In the genomic region with DNA sequence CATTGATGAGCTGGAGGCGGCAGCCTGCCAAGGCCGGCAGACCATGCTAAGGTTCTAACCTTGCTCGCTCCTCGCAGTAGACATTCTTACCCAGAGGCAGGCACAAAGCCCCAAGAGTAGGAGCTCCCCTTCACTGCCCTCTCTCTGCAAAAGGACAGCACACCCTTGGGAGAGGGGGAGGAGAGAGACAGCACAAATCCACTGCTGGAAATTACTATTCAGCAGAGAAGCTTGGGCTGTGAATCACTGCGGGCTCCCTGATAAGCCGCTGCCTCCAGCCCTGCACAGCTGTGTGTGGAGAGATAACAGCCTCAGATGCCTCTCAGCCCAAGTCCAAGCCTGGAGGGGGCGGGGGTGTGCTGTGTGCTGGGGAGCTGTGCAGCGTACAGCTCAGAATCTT, we compare ENCODE assay signal across 10 mouse cellular contexts. TPM values are rescaled to one million over a fixed set of nuclear protein-coding genes. Genes with fewer than 3 reads are reported as not detected.
DNase-seq lines count a peak whose midpoint lies in the region; ATAC-seq and TF ChIP-seq lines count a peak whose summit lies in the region.
"Had no signal": no experiment of that assay in that cellular context is flagged by ENCODE, and none has a peak within 500 bp of the region (broad histone marks: within the 10 kb centered on the region; RNA-seq: fewer than 3 reads in every experiment).

No protein-coding gene starts in this region.

- H3K27ac ChIP-seq in lung, embryonic 15.5 days = no peak overlapping the region
- no peak overlapping the region for H3K27ac ChIP-seq in embryonic facial prominence, embryonic 10.5 days (replicated peaks)
- H3K27ac ChIP-seq in heart, embryonic 14.5 days (replicated peaks in 1 of 2; ENCODE audit: control insufficient read depth in 1 of 2, insufficient read depth in 1 of 2, low read depth in 2 of 2, low read length in 2 of 2) = peak overlapping the region; percentile 83
- peak overlapping the region; percentile 77 for H3K27ac ChIP-seq in midbrain, embryonic 15.5 days
- no peak overlapping the region for H3K27ac ChIP-seq in stomach, postnatal 0 days (replicated peaks)
- no peak overlapping the region for H3K27ac ChIP-seq in gastrocnemius, adult 2 months

- TF ChIP-seq EP300 in stomach, postnatal 0 days (optimal IDR thresholded peaks at IDR 0.05) = no peak

- no peaks in the 10 kb centered on the region for H3K36me3 ChIP-seq in lung, embryonic 15.5 days
- no peaks in the 10 kb centered on the region for H3K36me3 ChIP-seq in embryonic facial prominence, embryonic 10.5 days (replicated peaks)
- no peaks in the 10 kb centered on the region for H3K36me3 ChIP-seq in heart, embryonic 14.5 days (ENCODE audit: control insufficient read depth, insufficient read depth, low read length)
- no peaks in the 10 kb centered on the region for H3K36me3 ChIP-seq in midbrain, embryonic 15.5 days (replicated peaks)
- no peaks in the 10 kb centered on the region for H3K36me3 ChIP-seq in stomach, postnatal 0 days (ENCODE audit: control insufficient read depth, insufficient read depth, low read length)

- H3K9me3 ChIP-seq in lung, embryonic 15.5 days = no peaks in the 10 kb centered on the region
- H3K9me3 ChIP-seq in embryonic facial prominence, embryonic 10.5 days = no peaks in the 10 kb centered on the region
- H3K9me3 ChIP-seq in heart, embryonic 14.5 days (ENCODE audit: control insufficient read depth, low read length) = no peaks in the 10 kb centered on the region
- H3K9me3 ChIP-seq in midbrain, embryonic 15.5 days = no peaks in the 10 kb centered on the region
- H3K9me3 ChIP-seq in stomach, postnatal 0 days (ENCODE audit: control insufficient read depth, low read length) = no peaks in the 10 kb centered on the region

- no peak for DNase-seq in lung, postnatal 14 days
- peak; percentile 28 for DNase-seq in embryonic facial prominence, embryonic 10.5 days (ENCODE audit: low spot score)
- DNase-seq in kidney, postnatal 4 days = peak; percentile 71 to 78
- peak; percentile 75 for DNase-seq in stomach, postnatal 0 days (ENCODE audit: low spot score)
- no peak for DNase-seq in gastrocnemius, adult 2 months

- intact Hi-C loops in gastrocnemius, adult 2 months (cut with DNase I) = no loop called here

- peaks cover 34% of the 10 kb centered on the region for H3K4me1 ChIP-seq in lung, embryonic 15.5 days
- H3K4me1 ChIP-seq in embryonic facial prominence, embryonic 10.5 days = peaks cover 47% of the 10 kb centered on the region
- peaks cover 29 to 49% of the 10 kb centered on the region in 2 experiments for H3K4me1 ChIP-seq in heart, embryonic 14.5 days (ENCODE audit: control insufficient read depth in 2 of 2, insufficient read depth in 2 of 2, low read length in 2 of 2)
- peaks cover 56% of the 10 kb centered on the region for H3K4me1 ChIP-seq in midbrain, embryonic 15.5 days
- H3K4me1 ChIP-seq in stomach, postnatal 0 days (replicated peaks; ENCODE audit: control insufficient read depth, insufficient read depth) = 0 out of 2 replicates have a peak, but pooled peaks cover 7% of the 10 kb centered on the region

- TF ChIP-seq CTCF in stomach, postnatal 0 days (IDR thresholded peaks at IDR 0.05; ENCODE audit: low read depth) = no peak
- no peak for TF ChIP-seq CTCF in gastrocnemius, adult 2 months (IDR thresholded peaks at IDR 0.05)

- no peak overlapping the region for H3K9ac ChIP-seq in lung, embryonic 15.5 days
- H3K9ac ChIP-seq in heart, embryonic 14.5 days (ENCODE audit: low read length) = peak overlapping the region; percentile 64
- no peak overlapping the region for H3K9ac ChIP-seq in midbrain, embryonic 15.5 days
- H3K9ac ChIP-seq in stomach, postnatal 0 days (ENCODE audit: low read length) = no peak overlapping the region

- peaks cover 60% of the 10 kb centered on the region for H3K27me3 ChIP-seq in lung, embryonic 15.5 days
- H3K27me3 ChIP-seq in embryonic facial prominence, embryonic 10.5 days (replicated peaks; ENCODE audit: low read depth, poor library complexity, severe bottlenecking) = peaks cover 70% of the 10 kb centered on the region
- H3K27me3 ChIP-seq in heart, embryonic 14.5 days (ENCODE audit: control insufficient read depth, insufficient read depth, low read length) = peaks cover 38% of the 10 kb centered on the region
- H3K27me3 ChIP-seq in midbrain, embryonic 15.5 days (replicated peaks) = peaks cover 31% of the 10 kb centered on the region
- H3K27me3 ChIP-seq in stomach, postnatal 0 days (ENCODE audit: control insufficient read depth, insufficient read depth, low read length) = peaks cover 9% of the 10 kb centered on the region
- H3K27me3 ChIP-seq: CH12.LX had no signal

- H3K4me2 ChIP-seq in lung, embryonic 15.5 days = 0 out of 2 replicates have a peak overlapping the region, but pooled peaks have one; percentile 20
- H3K4me2 ChIP-seq in heart, embryonic 14.5 days (ENCODE audit: low read length) = peak overlapping the region; percentile 98
- peak overlapping the region; percentile 98 for H3K4me2 ChIP-seq in midbrain, embryonic 15.5 days
- H3K4me2 ChIP-seq in stomach, postnatal 0 days (replicated peaks; ENCODE audit: low read depth) = no peak overlapping the region

- WGBS in lung, embryonic 15.5 days = under 1% methylated on average over 8 of the region's 8 CpGs
- WGBS in embryonic facial prominence, embryonic 10.5 days = 12% methylated on average over 8 of the region's 8 CpGs
- 3% methylated on average over 8 of the region's 8 CpGs for WGBS in heart, embryonic 14.5 days
- 5% methylated on average over 8 of the region's 8 CpGs for WGBS in midbrain, embryonic 15.5 days
- 8% methylated on average over 8 of the region's 8 CpGs for WGBS in stomach, postnatal 0 days

- peak; percentile 69 for ATAC-seq in lung, embryonic 15.5 days (ENCODE audit: borderline replicate concordance, extremely low read depth, low FRiP score, low TSS enrichment)
- ATAC-seq in heart, embryonic 14.5 days (ENCODE audit: insufficient number of reproducible peaks, insufficient read depth, low FRiP score, low read depth) = peak; percentile 89
- peak; percentile 92 for ATAC-seq in midbrain, embryonic 15.5 days (replicated peaks)
- ATAC-seq in stomach, postnatal 0 days (ENCODE audit: low FRiP score, low TSS enrichment) = peak; percentile 74

- no peak overlapping the region for H3K4me3 ChIP-seq in lung, embryonic 15.5 days
- H3K4me3 ChIP-seq in embryonic facial prominence, embryonic 10.5 days = no peak overlapping the region
- peak overlapping the region; percentile 10 to 12; a peak in 2 of 4 replicates for H3K4me3 ChIP-seq in heart, embryonic 14.5 days (ENCODE audit: control insufficient read depth in 1 of 2, insufficient read depth in 1 of 2, low read depth in 1 of 2, low read length in 2 of 2)
- peak overlapping the region; percentile 7 for H3K4me3 ChIP-seq in midbrain, embryonic 15.5 days
- no peak overlapping the region for H3K4me3 ChIP-seq in stomach, postnatal 0 days (ENCODE audit: low read depth, low read length)
- H3K4me3 ChIP-seq in gastrocnemius, adult 2 months = no peak overlapping the region

RNA-seq across cellular contexts. Expression of gene Rpp25, which starts 1.9 kb away (rescaled TPM):
- polyA plus RNA-seq in lung, embryonic 15.5 days (2015; fragmentation: Nextera tagmentation; extraction: Ambion mirVana) = 2.2 and 2.9 TPM in 2 replicates
- 1.6 and 1.7 TPM in 2 replicates for polyA plus RNA-seq in embryonic facial prominence, embryonic 10.5 days (2016; fragmentation: Nextera tagmentation; extraction: Ambion mirVana)
- 13.1 and 15.2 TPM in 2 replicates for polyA plus RNA-seq in heart, embryonic 14.5 days (2014; fragmentation: Nextera tagmentation; extraction: Ambion mirVana)
- polyA plus RNA-seq in midbrain, embryonic 15.5 days (2015; fragmentation: Nextera tagmentation; extraction: Ambion mirVana) = 29.4 TPM in 2 replicates
- polyA plus RNA-seq in stomach, postnatal 0 days (2015; fragmentation: Nextera tagmentation; extraction: Ambion mirVana) = 24.3 and 26.5 TPM in 2 replicates
- total RNA-seq in gastrocnemius, adult 2 months (2021) = not detected
- total RNA-seq: neutrophil, adult 5-6 weeks had no signal

RNA-seq across cellular contexts. Expression of gene Cox5a, which starts 15.4 kb away (rescaled TPM):
- polyA plus RNA-seq in lung, embryonic 15.5 days (2015; fragmentation: Nextera tagmentation; extraction: Ambion mirVana) = 516 and 522 TPM in 2 replicates
- 664 and 702 TPM in 2 replicates for polyA plus RNA-seq in embryonic facial prominence, embryonic 10.5 days (2016; fragmentation: Nextera tagmentation; extraction: Ambion mirVana)
- 1,689 and 1,756 TPM in 2 replicates for polyA plus RNA-seq in heart, embryonic 14.5 days (2014; fragmentation: Nextera tagmentation; extraction: Ambion mirVana)
- polyA plus RNA-seq in midbrain, embryonic 15.5 days (2015; fragmentation: Nextera tagmentation; extraction: Ambion mirVana) = 715 and 767 TPM in 2 replicates
- polyA plus RNA-seq in stomach, postnatal 0 days (2015; fragmentation: Nextera tagmentation; extraction: Ambion mirVana) = 991 and 1,062 TPM in 2 replicates
- 1,000 to 10,000 TPM; 1,176 to 1,655 TPM for total RNA-seq in gastrocnemius, adult 2 months (2021)

RNA-seq across cellular contexts. Expression of gene Fam219b, which starts 31.6 kb away (rescaled TPM):
- 23.1 and 23.2 TPM in 2 replicates for polyA plus RNA-seq in lung, embryonic 15.5 days (2015; fragmentation: Nextera tagmentation; extraction: Ambion mirVana)
- polyA plus RNA-seq in embryonic facial prominence, embryonic 10.5 days (2016; fragmentation: Nextera tagmentation; extraction: Ambion mirVana) = 17.1 and 17.7 TPM in 2 replicates
- 11.1 and 13.3 TPM in 2 replicates for polyA plus RNA-seq in heart, embryonic 14.5 days (2014; fragmentation: Nextera tagmentation; extraction: Ambion mirVana)
- 27.7 and 28.2 TPM in 2 replicates for polyA plus RNA-seq in midbrain, embryonic 15.5 days (2015; fragmentation: Nextera tagmentation; extraction: Ambion mirVana)
- 12.4 and 13.0 TPM in 2 replicates for polyA plus RNA-seq in stomach, postnatal 0 days (2015; fragmentation: Nextera tagmentation; extraction: Ambion mirVana)
- 1 to 10 TPM; 5.9 TPM for total RNA-seq in gastrocnemius, adult 2 months (2021)

RNA-seq across cellular contexts. Expression of gene Scamp5, which starts 37.8 kb away (rescaled TPM):
- polyA plus RNA-seq in lung, embryonic 15.5 days (2015; fragmentation: Nextera tagmentation; extraction: Ambion mirVana) = 6.3 and 6.9 TPM in 2 replicates
- 9.3 and 9.6 TPM in 2 replicates for polyA plus RNA-seq in embryonic facial prominence, embryonic 10.5 days (2016; fragmentation: Nextera tagmentation; extraction: Ambion mirVana)
- 4.5 and 6.2 TPM in 2 replicates for polyA plus RNA-seq in heart, embryonic 14.5 days (2014; fragmentation: Nextera tagmentation; extraction: Ambion mirVana)
- 153 and 155 TPM in 2 replicates for polyA plus RNA-seq in midbrain, embryonic 15.5 days (2015; fragmentation: Nextera tagmentation; extraction: Ambion mirVana)
- polyA plus RNA-seq in stomach, postnatal 0 days (2015; fragmentation: Nextera tagmentation; extraction: Ambion mirVana) = 42.4 and 48.7 TPM in 2 replicates
- total RNA-seq in gastrocnemius, adult 2 months (2021) = under 1 TPM; 0.82 to 0.95 TPM
- total RNA-seq: neutrophil, adult 5-6 weeks had no signal

RNA-seq across cellular contexts. Expression of gene Mpi, which starts 46.9 kb away (rescaled TPM):
- 39.8 and 46.3 TPM in 2 replicates for polyA plus RNA-seq in lung, embryonic 15.5 days (2015; fragmentation: Nextera tagmentation; extraction: Ambion mirVana)
- polyA plus RNA-seq in embryonic facial prominence, embryonic 10.5 days (2016; fragmentation: Nextera tagmentation; extraction: Ambion mirVana) = 58.7 and 61.7 TPM in 2 replicates
- polyA plus RNA-seq in heart, embryonic 14.5 days (2014; fragmentation: Nextera tagmentation; extraction: Ambion mirVana) = 69.2 and 74.3 TPM in 2 replicates
- polyA plus RNA-seq in midbrain, embryonic 15.5 days (2015; fragmentation: Nextera tagmentation; extraction: Ambion mirVana) = 81.2 and 82.9 TPM in 2 replicates
- polyA plus RNA-seq in stomach, postnatal 0 days (2015; fragmentation: Nextera tagmentation; extraction: Ambion mirVana) = 24.6 and 26.1 TPM in 2 replicates
- total RNA-seq in gastrocnemius, adult 2 months (2021) = 10 to 100 TPM; 67.6 to 97.7 TPM

Comparison
In these comparisons a context has a peak if more than half of its experiments do, and no peak if none do; other contexts are left out.
1. H3K27ac ChIP-seq: peak in heart, embryonic 14.5 days (2 of 2) and midbrain, embryonic 15.5 days (single experiment); none in lung, embryonic 15.5 days (single experiment), embryonic facial prominence, embryonic 10.5 days (single experiment), stomach, postnatal 0 days (single experiment) and gastrocnemius, adult 2 months (single experiment).
2. H3K4me3 ChIP-seq: peak in heart, embryonic 14.5 days (2 of 2) and midbrain, embryonic 15.5 days (single experiment); none in lung, embryonic 15.5 days (single experiment), embryonic facial prominence, embryonic 10.5 days (single experiment), stomach, postnatal 0 days (single experiment) and gastrocnemius, adult 2 months (single experiment).
3. DNase-seq: peak in embryonic facial prominence, embryonic 10.5 days (single experiment), kidney, postnatal 4 days (2 of 2) and stomach, postnatal 0 days (single experiment); none in lung, postnatal 14 days (single experiment) and gastrocnemius, adult 2 months (single experiment).
4. Peak in every context shown above with its lines, with median percentiles within 50 percentile points of each other: ATAC-seq.